Mouse (Mus musculus) midbrain, embryonic 15.5 days (tissue): ENCODE measurements around the gene Ttc28. TPM values are rescaled to one million over a fixed set of nuclear protein-coding genes. Genes with fewer than 3 reads are reported as not detected.

Experiments
- ATAC-seq: fragments of 200-750 bp; cut with Nextera tagmentation; replicated peaks from 2 replicates; pipeline ENCODE4 v1.8.0; 2017; ENCODE audit warnings: moderate TSS enrichment
- H3K27ac ChIP-seq: fragments of 300-500 bp; sonication (generic); 2 replicates; pipeline ENCODE4 v1.5.1; 2015; ENCODE audit warnings: mild to moderate bottlenecking, inconsistent platforms
- H3K27me3 ChIP-seq: fragments of 300-500 bp; sonication (generic); replicated peaks from 2 replicates; pipeline ENCODE4 v1.6.1; 2015; ENCODE audit warnings: inconsistent platforms
- H3K36me3 ChIP-seq: fragments of 300-500 bp; sonication (generic); replicated peaks from 2 replicates; pipeline ENCODE4 v1.6.1; 2015; ENCODE audit warnings: inconsistent platforms
- H3K4me1 ChIP-seq: fragments of 300-500 bp; sonication (generic); 2 replicates; pipeline ENCODE4 v1.6.1; 2015; ENCODE audit warnings: inconsistent platforms
- H3K4me2 ChIP-seq: fragments of 300-500 bp; sonication (generic); 2 replicates; pipeline ENCODE4 v1.6.1; 2015; ENCODE audit warnings: inconsistent platforms, mild to moderate bottlenecking, moderate library complexity
- H3K4me3 ChIP-seq: fragments of 300-500 bp; sonication (generic); 2 replicates; pipeline ENCODE4 v1.5.1; 2015; ENCODE audit warnings: mild to moderate bottlenecking, inconsistent platforms
- H3K9ac ChIP-seq: fragments of 300-500 bp; sonication (generic); 2 replicates; pipeline ENCODE4 v1.6.1; 2015; ENCODE audit warnings: mild to moderate bottlenecking, inconsistent platforms
- H3K9me3 ChIP-seq: fragments of 300-500 bp; sonication (generic); 2 replicates; pipeline ENCODE4 v1.6.1; 2016; ENCODE audit warnings: inconsistent platforms
- WGBS: fragments of 180-500 bp; shearing (Covaris S2); methylation state at CpG from one replicate; pipeline ENCODE4 v1.1.7; 2015; ENCODE audit warnings: mixed read lengths; 5-methylcytosine and 5-hydroxymethylcytosine counted together
- polyA plus RNA-seq: library from polyadenylated mRNA; unstranded; fragments of >200 nt; fragmentation: Nextera tagmentation; extraction: Ambion mirVana; gene quantifications from 2 replicates; pipeline ENCODE4 v1.2.1, GENCODE M21; 2015

The Ttc28 gene
- polyA plus RNA-seq, 1 experiment from 2014 or later: 23.8 TPM

GRCm38 (mm10) chr5:111097233-111098160 lies 217.9 kb downstream of the Ttc28 start:
- H3K4me2 ChIP-seq: no peak overlapping the region
- WGBS: 52% methylated on average over 11 of the region's 11 CpGs
- 0 out of 2 replicates have a peak, but pooled peaks have one; percentile 49 for ATAC-seq
- no peak overlapping the region for H3K9ac ChIP-seq
- 0 out of 2 replicates have a peak, but pooled peaks cover 4% of the 10 kb centered on the region for H3K36me3 ChIP-seq
- no peaks in the 10 kb centered on the region for H3K9me3 ChIP-seq
- H3K27me3 ChIP-seq: no peaks in the 10 kb centered on the region
- H3K4me1 ChIP-seq: peaks cover 36% of the 10 kb centered on the region
- no peak overlapping the region for H3K4me3 ChIP-seq
- H3K27ac ChIP-seq: peak overlapping the region; percentile 80

GRCm38 (mm10) chr5:111098516-111099274 lies 219.1 kb downstream of the Ttc28 start:
- Histone ChIP-seq H3K27ac (peak overlapping the region; percentile 80), H3K4me2 (no peak overlapping the region), H3K4me1 (peaks cover 36% of the 10 kb centered on the region), H3K4me3 (no peak overlapping the region), H3K27me3 (no peaks in the 10 kb centered on the region), H3K36me3 (0 out of 2 replicates have a peak, but pooled peaks cover 4% of the 10 kb centered on the region), H3K9me3 (no peaks in the 10 kb centered on the region), H3K9ac (0 out of 2 replicates have a peak overlapping the region, but pooled peaks have one; percentile 3)
- ATAC-seq: peak; percentile 43; the same call in 1 of the 2 replicates
- WGBS: 17% methylated on average over 7 of the region's 7 CpGs

GRCm38 (mm10) chr5:111100585-111100984 lies 221.0 kb downstream of the Ttc28 start:
- ATAC-seq: no peak
- H3K9me3 ChIP-seq: no peaks in the 10 kb centered on the region
- H3K4me2 ChIP-seq: no peak overlapping the region
- no peaks in the 10 kb centered on the region for H3K27me3 ChIP-seq
- peaks cover 36% of the 10 kb centered on the region for H3K4me1 ChIP-seq
- H3K4me3 ChIP-seq: no peak overlapping the region
- no peak overlapping the region for H3K9ac ChIP-seq
- 0 out of 2 replicates have a peak, but pooled peaks cover 4% of the 10 kb centered on the region for H3K36me3 ChIP-seq
- no peak overlapping the region for H3K27ac ChIP-seq
- 85% methylated on average over 7 of the region's 7 CpGs for WGBS

GRCm38 (mm10) chr5:111101383-111101932 lies 221.9 kb downstream of the Ttc28 start:
- H3K27me3 ChIP-seq: no peaks in the 10 kb centered on the region
- no peak overlapping the region for H3K4me3 ChIP-seq
- H3K9ac ChIP-seq: no peak overlapping the region
- peaks cover 29% of the 10 kb centered on the region for H3K4me1 ChIP-seq
- H3K27ac ChIP-seq: no peak overlapping the region
- no peak overlapping the region for H3K4me2 ChIP-seq
- ATAC-seq: no peak
- WGBS: 81% methylated on average over 6 of the region's 6 CpGs
- H3K9me3 ChIP-seq: no peaks in the 10 kb centered on the region
- 0 out of 2 replicates have a peak, but pooled peaks cover 4% of the 10 kb centered on the region for H3K36me3 ChIP-seq

GRCm38 (mm10) chr5:111104801-111105200 lies 225.2 kb downstream of the Ttc28 start:
- WGBS: 81% methylated on average over 7 of the region's 7 CpGs
- no peak for ATAC-seq
- no peak overlapping the region for H3K9ac ChIP-seq
- H3K4me2 ChIP-seq: no peak overlapping the region
- no peaks in the 10 kb centered on the region for H3K27me3 ChIP-seq
- peaks cover 3% of the 10 kb centered on the region; the same call in 1 of the 2 replicates for H3K4me1 ChIP-seq
- 0 out of 2 replicates have a peak, but pooled peaks cover 4% of the 10 kb centered on the region for H3K36me3 ChIP-seq
- H3K9me3 ChIP-seq: no peaks in the 10 kb centered on the region
- no peak overlapping the region for H3K27ac ChIP-seq
- H3K4me3 ChIP-seq: no peak overlapping the region

GRCm38 (mm10) chr5:111111378-111111777 lies 231.8 kb downstream of the Ttc28 start:
- H3K9ac ChIP-seq: no peak overlapping the region
- H3K4me1 ChIP-seq: peaks cover 3% of the 10 kb centered on the region; the same call in 1 of the 2 replicates
- no peak overlapping the region for H3K4me2 ChIP-seq
- no peak overlapping the region for H3K4me3 ChIP-seq
- H3K27me3 ChIP-seq: no peaks in the 10 kb centered on the region
- 35% methylated on average over 6 of the region's 6 CpGs for WGBS
- H3K27ac ChIP-seq: no peak overlapping the region
- no peaks in the 10 kb centered on the region for H3K36me3 ChIP-seq
- no peak for ATAC-seq
- no peaks in the 10 kb centered on the region for H3K9me3 ChIP-seq

GRCm38 (mm10) chr5:111113183-111113582 lies 233.6 kb downstream of the Ttc28 start:
- no peak for ATAC-seq

GRCm38 (mm10) chr5:111113694-111114375 lies 234.2 kb downstream of the Ttc28 start:
- Histone ChIP-seq H3K36me3 (no peaks in the 10 kb centered on the region), H3K9me3 (no peaks in the 10 kb centered on the region), H3K4me3 (no peak overlapping the region), H3K27me3 (no peaks in the 10 kb centered on the region), H3K9ac (no peak overlapping the region), H3K4me1 (peaks cover 3% of the 10 kb centered on the region; the same call in 1 of the 2 replicates), H3K27ac (no peak overlapping the region), H3K4me2 (no peak overlapping the region)
- 74% methylated on average over 8 of the region's 8 CpGs for WGBS
- ATAC-seq: no peak

More at GRCm38 (mm10) chr5:111113183-111113582, 233.6 kb downstream of the Ttc28 start:
- Histone ChIP-seq H3K4me1 (peaks cover 3% of the 10 kb centered on the region; the same call in 1 of the 2 replicates), H3K36me3 (no peaks in the 10 kb centered on the region), H3K4me3 (no peak overlapping the region), H3K27me3 (no peaks in the 10 kb centered on the region), H3K27ac (no peak overlapping the region), H3K9me3 (no peaks in the 10 kb centered on the region), H3K9ac (no peak overlapping the region), H3K4me2 (no peak overlapping the region)
- WGBS: 83% methylated on average over 7 of the region's 7 CpGs

- Histone ChIP-seq H3K36me3 (no peaks in the 10 kb centered on the region), H3K4me2 (no peak overlapping the region), H3K27ac (no peak overlapping the region), H3K27me3 (no peaks in the 10 kb centered on the region), H3K9me3 (no peaks in the 10 kb centered on the region), H3K9ac (no peak overlapping the region), H3K4me3 (no peak overlapping the region), H3K4me1 (peaks cover 4% of the 10 kb centered on the region)
- no peak for ATAC-seq
- 89% methylated on average over 10 of the region's 10 CpGs for WGBS
These were observed 235.0 kb downstream of the Ttc28 start for GRCm38 (mm10) chr5:111114597-111114996.

- ATAC-seq: no peak
- H3K4me3 ChIP-seq: no peak overlapping the region
- H3K27ac ChIP-seq: no peak overlapping the region
- peaks cover 15% of the 10 kb centered on the region for H3K4me1 ChIP-seq
- H3K27me3 ChIP-seq: no peaks in the 10 kb centered on the region
- H3K9me3 ChIP-seq: no peaks in the 10 kb centered on the region
- no peaks in the 10 kb centered on the region for H3K36me3 ChIP-seq
- no peak overlapping the region for H3K9ac ChIP-seq
- 63% methylated on average over 15 of the region's 15 CpGs for WGBS
- no peak overlapping the region for H3K4me2 ChIP-seq
These were observed 236.1 kb downstream of the Ttc28 start for GRCm38 (mm10) chr5:111115519-111116350.

GRCm38 (mm10) chr5:111119805-111120204 lies 240.2 kb downstream of the Ttc28 start:
- Histone ChIP-seq H3K9me3 (no peaks in the 10 kb centered on the region), H3K4me2 (no peak overlapping the region), H3K27ac (peak overlapping the region; percentile 10; the same call in 1 of the 2 replicates), H3K9ac (no peak overlapping the region), H3K27me3 (no peaks in the 10 kb centered on the region), H3K4me3 (no peak overlapping the region), H3K36me3 (no peaks in the 10 kb centered on the region), H3K4me1 (peaks cover 46% of the 10 kb centered on the region)
- ATAC-seq: no peak
- WGBS: 66% methylated on average over 3 of the region's 3 CpGs
